Mouse (Mus musculus) intestine, embryonic 15.5 days (tissue): ENCODE measurements around the gene Ganab. TPM values are rescaled to one million over a fixed set of nuclear protein-coding genes. Genes with fewer than 3 reads are reported as not detected.
"Not testable (repeated sequence)": the region's sequence is repeated elsewhere in the genome, so short reads cannot be mapped to it uniquely, and the experiment has no call there.

Source experiments
- ATAC-seq: fragments of 200-750 bp; cut with Nextera tagmentation; 2 replicates; pipeline ENCODE4 v1.8.0; 2017; ENCODE audit warnings: moderate TSS enrichment, moderate library complexity
- H3K27ac ChIP-seq: fragments of 300-500 bp; sonication (generic); 2 replicates; pipeline ENCODE4 v1.5.1; 2015; ENCODE audit warnings: mild to moderate bottlenecking, inconsistent platforms
- H3K27me3 ChIP-seq: fragments of 300-500 bp; sonication (generic); replicated peaks from 2 replicates; pipeline ENCODE4 v1.6.1; 2015; ENCODE audit warnings: inconsistent platforms
- H3K36me3 ChIP-seq: fragments of 300-500 bp; sonication (generic); 2 replicates; pipeline ENCODE4 v1.6.1; 2015; ENCODE audit warnings: inconsistent platforms
- H3K4me1 ChIP-seq: fragments of 300-500 bp; sonication (generic); replicated peaks from 2 replicates; pipeline ENCODE4 v1.6.1; 2015; ENCODE audit warnings: inconsistent platforms
- H3K4me2 ChIP-seq: fragments of 300-500 bp; sonication (generic); replicated peaks from 2 replicates; pipeline ENCODE4 v1.6.1; 2015; ENCODE audit warnings: mild to moderate bottlenecking, inconsistent platforms
- H3K4me3 ChIP-seq: fragments of 300-500 bp; sonication (generic); replicated peaks from 2 replicates; pipeline ENCODE4 v1.5.1; 2015; ENCODE audit warnings: inconsistent platforms
- H3K9ac ChIP-seq: fragments of 300-500 bp; sonication (generic); 2 replicates; pipeline ENCODE4 v1.6.1; 2015; ENCODE audit warnings: inconsistent platforms
- H3K9me3 ChIP-seq: fragments of 300-500 bp; sonication (generic); 2 replicates; pipeline ENCODE4 v1.6.1; 2016; ENCODE audit warnings: inconsistent platforms
- WGBS: fragments of 180-500 bp; shearing (Covaris S2); methylation state at CpG from one replicate; pipeline ENCODE4 v1.1.7; 2015; 5-methylcytosine and 5-hydroxymethylcytosine counted together
- polyA plus RNA-seq: library from polyadenylated mRNA; unstranded; fragments of >200 nt; fragmentation: Nextera tagmentation; extraction: Ambion mirVana; gene quantifications from 2 replicates; pipeline ENCODE4 v1.2.1, GENCODE M21; 2015

Gene Ganab
- 92.6 and 93.3 TPM in 2 replicates for polyA plus RNA-seq

- peaks cover 13% of the 10 kb centered on the region; the same call in 1 of the 2 replicates for H3K36me3 ChIP-seq
- H3K9me3 ChIP-seq = no peaks in the 10 kb centered on the region
- peak within 1 kb of the TSS; percentile 87 for H3K4me3 ChIP-seq
- no peaks in the 10 kb centered on the region for H3K27me3 ChIP-seq
- WGBS = under 1% methylated on average over 49 of the region's 53 CpGs
- peak within 1 kb of the TSS; percentile 66 for H3K4me2 ChIP-seq
- ATAC-seq = peak; percentile 99
- peaks cover 22% of the 10 kb centered on the region for H3K4me1 ChIP-seq
- peak within 1 kb of the TSS; percentile 91 for H3K27ac ChIP-seq
- H3K9ac ChIP-seq = peak within 1 kb of the TSS; percentile 94
These were observed at the start of gene Ganab for GRCm38 (mm10) chr19:8897865-8898495. Gene Ganab (plus strand): TSS chr19:8898071.

DNA sequence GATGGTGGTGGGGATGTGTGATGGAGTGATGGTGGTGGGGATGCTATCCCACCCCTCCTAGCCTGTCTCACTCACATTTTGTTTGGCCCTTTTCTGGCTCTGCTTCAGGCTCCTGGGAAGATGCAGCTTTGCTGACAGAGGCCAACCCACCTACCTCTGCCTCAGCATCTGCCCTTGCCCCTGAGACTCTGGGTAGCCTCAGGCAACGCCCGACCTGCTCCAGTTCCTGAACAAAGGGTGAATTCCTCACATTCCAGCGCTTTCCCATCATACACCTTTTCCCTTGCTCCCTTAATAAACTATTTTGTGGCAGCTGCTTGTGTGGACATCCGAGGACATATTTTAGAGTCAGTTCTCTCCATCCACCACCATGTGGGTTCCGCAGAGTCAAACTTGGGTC is 49.5 kb upstream of the Ganab start:
- WGBS = 63% methylated on average over 5 of the region's 5 CpGs
- no peak overlapping the region for H3K9ac ChIP-seq

GRCm38 (mm10) chr19:8850402-8850901 is 47.4 kb upstream of the Ganab start, which contains the start of gene Lrrn4cl:
Gene Lrrn4cl (plus strand): TSS chr19:8850768.
- no peak within 1 kb of the TSS for H3K9ac ChIP-seq
- H3K4me2 ChIP-seq = peak within 1 kb of the TSS; percentile 22; the same call in 1 of the 2 replicates
- 20% methylated on average over 7 of the region's 7 CpGs for WGBS
- H3K36me3 ChIP-seq = peaks cover 8% of the 10 kb centered on the region; the same call in 1 of the 2 replicates
- 0 out of 2 replicates have a peak within 1 kb of the TSS, but pooled peaks have one; percentile 28 for H3K27ac ChIP-seq
- no peaks in the 10 kb centered on the region for H3K27me3 ChIP-seq
- no peaks in the 10 kb centered on the region for H3K9me3 ChIP-seq
- ATAC-seq = peak; percentile 89
- peaks cover 13% of the 10 kb centered on the region; the same call in 1 of the 2 replicates for H3K4me1 ChIP-seq
- no peak within 1 kb of the TSS for H3K4me3 ChIP-seq

More for the DNA sequence above, 49.5 kb upstream of the Ganab start:
- Histone ChIP-seq H3K9me3 (no peaks in the 10 kb centered on the region), H3K4me2 (no peak overlapping the region), H3K36me3 (peaks cover 8% of the 10 kb centered on the region; the same call in 1 of the 2 replicates), H3K27ac (no peak overlapping the region), H3K4me1 (peaks cover 13% of the 10 kb centered on the region; the same call in 1 of the 2 replicates), H3K27me3 (no peaks in the 10 kb centered on the region), H3K4me3 (no peak overlapping the region)
- ATAC-seq = no peak

- 44% methylated on average over 7 of the region's 7 CpGs for WGBS
- no peak overlapping the region for H3K4me3 ChIP-seq
- H3K4me2 ChIP-seq = no peak overlapping the region
- H3K9ac ChIP-seq = no peak overlapping the region
- peaks cover under 1% of the 10 kb centered on the region; the same call in 1 of the 2 replicates for H3K36me3 ChIP-seq
- ATAC-seq = no peak
- H3K27ac ChIP-seq = no peak overlapping the region
- no peaks in the 10 kb centered on the region for H3K27me3 ChIP-seq
- peaks cover 13% of the 10 kb centered on the region; the same call in 1 of the 2 replicates for H3K4me1 ChIP-seq
- H3K9me3 ChIP-seq = no peaks in the 10 kb centered on the region
These were observed 46.2 kb upstream of the Ganab start for GRCm38 (mm10) chr19:8851639-8852038.

DNA sequence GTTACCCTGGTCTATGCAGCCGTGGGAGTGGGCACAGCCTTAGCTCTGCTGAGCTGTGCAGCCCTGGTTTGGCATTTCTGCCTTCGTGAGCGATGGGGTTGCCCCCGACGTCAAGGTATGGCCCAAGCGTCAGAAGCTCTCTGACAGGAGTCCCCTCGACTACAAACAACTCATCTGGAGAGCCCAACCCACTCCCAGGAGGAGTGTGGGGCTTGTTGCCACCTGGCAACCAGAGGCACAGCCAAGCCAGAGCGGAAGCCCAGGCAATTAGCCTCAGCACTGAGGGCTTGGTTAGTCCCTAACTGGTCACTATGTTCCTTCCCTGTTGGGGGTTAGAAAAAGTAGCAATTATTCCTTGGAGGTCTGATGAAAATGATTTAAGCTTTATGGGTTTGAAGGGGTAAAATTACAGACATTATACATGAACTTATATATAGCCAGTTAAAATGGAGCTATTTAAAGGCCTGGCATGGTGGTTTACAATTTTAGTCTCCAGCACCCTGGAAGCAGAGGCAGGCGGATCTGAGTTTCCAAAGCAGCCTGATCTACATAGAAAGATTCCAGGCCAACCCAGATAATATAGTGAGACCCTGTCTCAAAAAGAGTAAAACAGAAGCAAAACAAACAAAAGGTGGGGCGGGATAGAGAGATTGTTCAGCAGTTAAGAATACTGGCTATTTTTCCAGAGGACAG is 45.5 kb upstream of the Ganab start:
- H3K27me3 ChIP-seq = no peaks in the 10 kb centered on the region
- H3K4me1 ChIP-seq = peaks cover 13% of the 10 kb centered on the region; the same call in 1 of the 2 replicates
- H3K9me3 ChIP-seq = no peaks in the 10 kb centered on the region
- no peak overlapping the region for H3K9ac ChIP-seq
- H3K36me3 ChIP-seq = no peaks in the 10 kb centered on the region
- ATAC-seq = no peak
- H3K27ac ChIP-seq = no peak overlapping the region
- H3K4me2 ChIP-seq = no peak overlapping the region
- 51% methylated on average over 10 of the region's 10 CpGs for WGBS
- H3K4me3 ChIP-seq = no peak overlapping the region

DNA sequence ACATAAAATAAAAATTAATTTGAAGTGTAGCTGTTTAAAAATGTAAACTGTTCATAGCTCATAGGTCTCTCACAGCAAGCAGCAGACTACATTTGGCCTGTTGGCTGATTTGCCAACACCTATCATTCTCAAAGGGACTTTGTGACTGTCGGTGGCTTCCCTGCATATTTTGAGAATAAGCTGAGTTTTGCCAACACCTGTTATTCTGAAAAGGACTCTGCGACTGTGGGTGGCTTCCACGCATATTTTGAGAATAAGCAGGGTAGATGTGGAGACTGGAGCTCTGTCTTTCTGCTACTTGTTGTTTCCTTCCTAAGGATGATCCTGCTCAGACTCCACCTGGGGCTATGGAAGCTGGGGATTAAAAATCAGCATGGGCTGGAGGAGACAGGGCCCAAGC is 44.8 kb upstream of the Ganab start:
- Histone ChIP-seq H3K9me3 (no peaks in the 10 kb centered on the region), H3K4me2 (no peak overlapping the region), H3K27me3 (no peaks in the 10 kb centered on the region), H3K4me3 (no peak overlapping the region), H3K27ac (no peak overlapping the region), H3K36me3 (no peaks in the 10 kb centered on the region), H3K4me1 (peaks cover 13% of the 10 kb centered on the region; the same call in 1 of the 2 replicates), H3K9ac (no peak overlapping the region)
- 83% methylated on average over 3 of the region's 3 CpGs for WGBS
- ATAC-seq = no peak

DNA sequence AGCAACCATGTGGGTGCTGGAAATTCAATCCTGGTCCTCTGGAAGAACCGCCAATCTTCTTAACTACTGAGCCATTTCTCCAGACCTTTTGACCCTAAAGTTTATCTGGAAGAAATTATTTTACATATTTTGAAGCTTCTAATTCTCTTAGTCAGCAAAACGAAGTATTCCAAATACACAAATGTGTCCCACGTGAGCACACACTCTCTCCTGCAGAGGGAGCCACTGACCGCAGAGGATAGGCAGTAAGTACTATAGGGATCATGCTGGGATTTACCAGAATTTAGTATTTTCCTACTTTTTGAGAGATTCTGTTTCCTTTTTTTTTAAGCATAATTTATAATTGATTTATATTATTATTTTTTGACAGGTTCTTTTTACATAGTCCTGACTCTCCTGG is 40.2 kb upstream of the Ganab start:
- 40% methylated on average over 4 of the region's 4 CpGs for WGBS
- H3K36me3 ChIP-seq = no peaks in the 10 kb centered on the region
- no peak overlapping the region for H3K4me3 ChIP-seq
- H3K4me1 ChIP-seq = no peaks in the 10 kb centered on the region
- H3K4me2 ChIP-seq = no peak overlapping the region
- no peak overlapping the region for H3K27ac ChIP-seq
- ATAC-seq = peak; percentile 67; the same call in 1 of the 2 replicates
- H3K9me3 ChIP-seq = no peaks in the 10 kb centered on the region
- H3K9ac ChIP-seq = no peak overlapping the region
- no peaks in the 10 kb centered on the region for H3K27me3 ChIP-seq

GRCm38 (mm10) chr19:8859018-8859417 is 38.9 kb upstream of the Ganab start:
- H3K36me3 ChIP-seq = no peaks in the 10 kb centered on the region
- no peak overlapping the region for H3K9ac ChIP-seq
- no peaks in the 10 kb centered on the region for H3K27me3 ChIP-seq
- H3K9me3 ChIP-seq = no peaks in the 10 kb centered on the region
- 28% methylated on average over 1 of the region's 1 CpGs for WGBS
- no peak overlapping the region for H3K4me2 ChIP-seq
- no peak overlapping the region for H3K4me3 ChIP-seq
- no peak overlapping the region for H3K27ac ChIP-seq
- no peaks in the 10 kb centered on the region for H3K4me1 ChIP-seq
- no peak for ATAC-seq

DNA sequence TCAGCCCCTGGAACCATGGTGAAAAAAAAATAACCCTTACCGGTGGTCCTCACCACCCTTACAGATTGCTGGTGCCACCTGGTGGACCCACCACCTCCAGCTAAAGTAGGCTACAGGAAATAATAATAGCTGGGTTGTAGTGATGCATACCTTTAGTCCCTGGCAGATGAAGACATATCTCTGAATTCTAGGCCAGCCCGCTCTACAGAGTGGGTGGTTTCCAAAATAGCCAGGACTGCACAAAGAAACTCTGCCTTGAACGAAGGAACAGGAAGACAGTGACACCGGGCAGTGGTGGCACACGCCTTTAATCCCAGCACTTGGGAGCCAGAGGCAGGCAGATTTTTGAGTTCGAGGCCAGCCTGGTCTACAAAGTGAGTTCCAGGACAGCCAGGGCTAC is 33.6 kb upstream of the Ganab start:
- no peak for ATAC-seq
- Histone ChIP-seq H3K27ac (no peak overlapping the region), H3K4me3 (no peak overlapping the region), H3K4me1 (no peaks in the 10 kb centered on the region), H3K4me2 (no peak overlapping the region), H3K9me3 (no peaks in the 10 kb centered on the region), H3K36me3 (no peaks in the 10 kb centered on the region), H3K9ac (no peak overlapping the region), H3K27me3 (no peaks in the 10 kb centered on the region)
- 85% methylated on average over 6 of the region's 6 CpGs for WGBS

DNA sequence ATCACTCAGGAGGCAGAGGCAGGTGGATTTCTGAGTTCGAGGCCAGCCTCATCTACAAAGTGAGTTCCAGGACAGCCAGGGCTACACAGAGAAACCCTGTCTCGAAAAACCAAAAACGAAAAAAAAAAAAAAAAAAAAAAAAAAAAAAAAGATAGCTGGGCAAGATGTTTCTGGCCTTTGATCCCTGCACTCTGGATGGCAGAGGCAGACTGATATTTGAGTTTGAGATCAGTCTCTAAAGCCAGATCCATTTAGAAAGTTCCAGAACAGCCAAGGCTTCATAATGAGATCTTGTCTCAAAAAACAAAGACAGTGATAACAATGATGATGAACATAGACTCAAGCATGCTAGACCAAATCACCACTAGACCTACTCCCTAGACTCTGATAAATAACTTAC is 27.5 kb upstream of the Ganab start:
- not testable (repeated sequence) for H3K9ac ChIP-seq, H3K4me1 ChIP-seq, H3K27me3 ChIP-seq, H3K9me3 ChIP-seq, H3K4me3 ChIP-seq, H3K4me2 ChIP-seq, ATAC-seq, H3K27ac ChIP-seq
- H3K36me3 ChIP-seq = peaks cover 13% of the 10 kb centered on the region
- 75% methylated on average over 3 of the region's 3 CpGs for WGBS

DNA sequence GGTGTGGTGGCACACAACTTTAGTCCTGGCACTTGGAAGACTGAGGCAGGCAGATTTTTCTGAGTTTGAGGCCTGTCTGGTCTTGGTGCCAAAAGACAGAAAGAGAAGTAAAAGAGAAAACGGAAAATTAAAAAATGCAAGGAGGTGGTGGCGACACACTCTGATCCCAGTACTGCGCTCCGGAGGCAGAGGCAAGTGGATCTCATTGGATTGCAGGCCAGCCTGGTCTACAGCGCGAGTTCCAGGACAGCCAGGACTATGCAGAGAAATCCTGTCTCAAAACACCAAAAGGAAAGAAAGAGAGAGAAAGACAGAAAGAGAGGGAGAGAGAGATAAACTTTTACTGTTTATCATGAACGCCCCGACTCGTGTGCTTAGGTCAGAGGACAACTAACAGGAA is 27.0 kb upstream of the Ganab start:
- ATAC-seq = peak; percentile 44
- Histone ChIP-seq H3K9me3 (no peaks in the 10 kb centered on the region), H3K9ac (peak overlapping the region; percentile 55), H3K27me3 (no peaks in the 10 kb centered on the region), H3K36me3 (peaks cover 15% of the 10 kb centered on the region), H3K27ac (peak overlapping the region; percentile 59), H3K4me3 (peak overlapping the region; percentile 68), H3K4me1 (peaks cover 6% of the 10 kb centered on the region), H3K4me2 (peak overlapping the region; percentile 55)
- WGBS = 43% methylated on average over 9 of the region's 9 CpGs
